Mouse (Mus musculus): ENCODE measurements around the gene Myadml2. TPM values are rescaled to one million over a fixed set of nuclear protein-coding genes. Genes with fewer than 3 reads are reported as not detected.

The Myadml2 gene
- polyA plus RNA-seq, 1 experiment, result not detected

DNA sequence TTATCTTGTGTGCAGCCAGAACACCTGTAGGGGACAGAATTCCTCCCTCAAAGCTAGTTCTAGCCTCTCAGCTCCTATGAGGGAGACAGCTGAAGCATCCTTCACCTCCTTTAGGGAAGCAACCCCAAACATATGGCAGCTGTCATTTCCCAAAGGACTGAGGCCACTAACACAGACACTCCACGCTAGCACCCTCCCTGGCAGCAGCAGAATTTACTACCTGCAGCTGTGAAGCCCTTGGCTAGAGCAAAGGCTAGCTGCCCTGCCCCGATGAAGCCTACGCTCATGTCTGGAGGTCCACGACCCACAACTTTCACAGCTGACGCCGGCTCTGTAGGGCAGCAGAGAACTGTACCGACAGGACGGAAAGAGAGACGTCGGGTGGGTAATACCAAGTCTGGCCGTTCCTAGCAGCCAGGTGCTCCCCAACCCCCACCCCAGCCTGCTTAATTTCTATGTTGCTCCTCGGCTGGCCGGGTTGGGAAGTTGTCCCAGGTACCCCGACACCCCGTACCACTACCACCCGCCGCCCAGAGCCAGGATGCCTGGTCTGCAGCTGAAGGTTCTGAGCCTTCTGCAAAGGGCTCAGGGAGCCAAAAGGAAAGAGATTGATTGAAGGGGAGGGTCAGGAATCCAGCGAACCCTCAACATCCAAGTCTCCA is 4.9 kb downstream of the Myadml2 start:
- TF ChIP-seq GATA1 (IDR thresholded peaks at IDR 0.05; ENCODE audit: low read length), result no peak

DNA sequence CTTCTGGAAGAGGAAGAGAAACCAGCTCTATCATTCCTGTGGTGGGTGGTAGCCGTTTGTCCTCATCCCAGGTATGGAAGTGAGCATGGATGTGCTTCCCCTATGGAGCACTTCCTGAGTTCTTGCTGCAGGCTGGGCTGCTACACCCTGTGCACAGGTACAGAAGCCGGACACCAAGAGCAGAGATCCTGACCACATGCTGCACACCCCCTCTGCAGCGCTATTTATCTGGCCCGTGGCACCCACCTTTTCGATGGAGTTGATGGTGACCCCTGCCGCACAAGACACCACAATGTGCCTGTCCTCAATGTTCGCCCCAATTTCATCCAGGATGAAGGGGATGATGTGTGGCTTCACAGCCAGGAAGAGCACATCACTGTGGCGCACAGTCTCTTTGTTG is 6.1 kb downstream of the Myadml2 start:
- no peak for TF ChIP-seq GATA1 (IDR thresholded peaks at IDR 0.05; ENCODE audit: low read length)

DNA sequence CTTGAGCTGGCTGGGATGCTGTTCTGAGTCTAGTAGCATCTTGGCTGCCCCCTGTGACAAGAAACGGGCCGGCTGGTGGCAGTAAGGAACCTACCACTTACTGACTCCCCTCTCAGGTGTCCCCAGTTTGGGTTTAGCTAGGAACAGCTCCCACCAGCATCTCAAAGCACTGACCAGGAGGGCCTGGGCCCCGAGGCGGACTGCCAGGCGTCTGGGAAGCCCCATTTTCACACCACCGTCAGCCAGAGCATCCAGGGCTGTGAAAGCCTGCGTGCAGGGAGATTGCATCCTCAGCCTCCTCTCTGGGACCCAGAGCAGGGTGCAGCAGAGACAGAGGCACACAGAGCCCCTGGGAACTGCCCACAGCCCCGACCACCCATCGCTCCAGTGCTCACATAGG is 6.7 kb downstream of the Myadml2 start:
- no peak for TF ChIP-seq GATA1 (IDR thresholded peaks at IDR 0.05; ENCODE audit: low read length)

DNA sequence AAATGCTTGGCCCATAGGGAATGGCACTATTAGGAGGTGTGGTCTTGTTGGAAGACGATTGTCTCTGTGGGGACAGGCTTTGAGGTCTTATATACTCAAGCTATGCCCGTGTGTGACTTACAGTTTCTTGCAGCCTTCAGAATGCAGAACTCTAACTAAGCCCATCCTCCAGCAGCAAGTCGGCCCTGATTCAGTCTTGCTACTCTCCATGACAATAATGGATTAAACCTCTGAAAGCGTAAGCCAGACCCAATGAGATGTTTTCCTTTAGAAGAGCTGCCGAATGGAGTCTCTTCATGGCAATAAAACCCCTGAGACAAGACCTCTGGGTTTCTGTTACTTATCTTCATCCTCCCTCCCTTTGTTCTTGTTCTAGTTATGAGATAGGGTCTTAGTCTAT is 13.1 kb downstream of the Myadml2 start:
- no peak for TF ChIP-seq GATA1 (IDR thresholded peaks at IDR 0.05; ENCODE audit: low read length)

DNA sequence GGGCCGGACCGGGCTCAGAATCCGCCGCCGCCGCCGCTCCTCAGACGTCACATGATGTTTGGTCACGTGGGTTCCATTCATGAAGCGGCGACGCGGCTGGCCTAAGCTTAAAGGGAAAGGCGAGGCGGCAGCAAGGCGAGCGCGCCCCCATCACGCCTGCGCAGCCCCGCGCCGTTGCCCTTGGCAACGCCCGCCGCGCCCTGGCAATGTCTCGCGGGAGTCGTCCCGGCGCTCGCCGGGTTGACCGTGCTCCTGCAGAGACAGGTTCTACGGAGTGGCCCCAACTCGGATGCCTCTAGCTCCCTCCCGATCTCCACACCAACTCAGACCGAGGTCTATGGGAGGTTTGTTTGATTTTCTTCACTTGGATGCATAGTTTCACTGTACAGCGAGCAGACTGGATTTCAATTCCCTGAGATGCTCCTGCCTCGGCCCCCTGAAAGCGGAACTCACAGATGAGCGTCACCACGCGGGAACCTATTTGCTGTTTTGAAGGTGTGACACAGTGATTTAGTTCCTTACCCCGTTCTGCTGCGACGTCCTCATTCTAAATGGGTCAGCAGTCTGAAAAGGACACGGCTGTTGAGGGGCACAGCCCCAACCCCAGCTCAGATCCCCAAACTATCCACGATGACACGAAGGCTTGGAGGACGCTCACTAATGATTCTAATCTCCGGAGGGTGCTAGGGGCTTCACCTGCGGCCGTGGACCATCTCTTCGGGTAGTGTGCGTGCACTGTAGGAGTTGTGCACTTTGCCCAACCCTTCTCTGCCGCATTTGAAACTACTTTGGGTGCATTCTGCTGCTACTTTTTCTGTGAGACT is 14.2 kb downstream of the Myadml2 start, which contains the start of gene Mafg:
Gene Mafg, minus strand, starts transcription at position 81 of the 824 bp plus-strand sequence.
- no peak for TF ChIP-seq GATA1 (IDR thresholded peaks at IDR 0.05; ENCODE audit: low read length)

DNA sequence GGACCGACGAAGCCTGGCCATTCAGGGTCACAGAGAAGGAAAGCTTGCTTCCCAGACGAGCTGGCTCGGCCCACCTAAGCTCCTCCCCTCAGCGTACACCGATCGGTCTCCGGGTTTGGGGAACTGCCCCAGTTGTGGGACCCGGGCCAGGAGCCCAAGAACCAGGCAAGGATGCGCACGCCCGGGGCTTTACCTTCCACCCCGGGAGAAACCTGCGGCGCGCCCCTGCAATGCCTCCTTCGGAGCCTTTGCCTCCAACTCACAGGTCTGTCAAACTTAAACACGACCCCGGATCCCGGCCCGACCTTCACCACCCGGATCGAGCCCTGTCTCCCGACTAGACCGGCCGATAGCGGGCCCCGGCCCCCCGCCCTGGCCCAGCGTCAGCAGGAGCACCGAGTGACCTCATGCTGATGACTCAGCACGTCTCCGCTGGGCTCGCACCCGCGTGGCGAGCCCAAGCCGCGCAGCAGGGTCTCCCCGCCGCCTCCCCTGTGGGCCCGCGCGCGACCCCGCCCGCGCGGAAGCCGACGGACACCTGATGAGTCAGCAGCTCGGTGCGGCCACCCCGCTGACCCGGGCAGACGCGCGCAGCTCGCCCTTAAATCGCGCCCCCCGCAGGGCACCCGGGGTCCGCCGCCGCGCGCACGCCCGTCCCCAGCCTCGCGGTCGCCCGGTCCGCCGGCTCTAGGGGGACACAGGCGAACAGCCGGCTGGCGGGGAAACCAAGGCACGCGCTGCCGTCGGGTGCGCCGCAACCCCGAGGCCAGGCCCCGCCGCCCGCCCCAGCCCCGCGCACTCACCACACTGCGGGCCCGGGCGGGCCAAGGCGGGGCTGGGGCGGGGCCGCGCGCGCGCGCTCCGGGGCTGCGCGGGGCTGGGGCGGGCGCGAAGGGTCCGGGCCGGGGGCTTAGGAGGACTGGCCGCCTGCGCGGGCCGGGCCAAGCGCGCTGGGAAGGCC is 15.1 kb downstream of the Myadml2 start:
- TF ChIP-seq GATA1 (IDR thresholded peaks at IDR 0.05; ENCODE audit: low read length), result no peak

DNA sequence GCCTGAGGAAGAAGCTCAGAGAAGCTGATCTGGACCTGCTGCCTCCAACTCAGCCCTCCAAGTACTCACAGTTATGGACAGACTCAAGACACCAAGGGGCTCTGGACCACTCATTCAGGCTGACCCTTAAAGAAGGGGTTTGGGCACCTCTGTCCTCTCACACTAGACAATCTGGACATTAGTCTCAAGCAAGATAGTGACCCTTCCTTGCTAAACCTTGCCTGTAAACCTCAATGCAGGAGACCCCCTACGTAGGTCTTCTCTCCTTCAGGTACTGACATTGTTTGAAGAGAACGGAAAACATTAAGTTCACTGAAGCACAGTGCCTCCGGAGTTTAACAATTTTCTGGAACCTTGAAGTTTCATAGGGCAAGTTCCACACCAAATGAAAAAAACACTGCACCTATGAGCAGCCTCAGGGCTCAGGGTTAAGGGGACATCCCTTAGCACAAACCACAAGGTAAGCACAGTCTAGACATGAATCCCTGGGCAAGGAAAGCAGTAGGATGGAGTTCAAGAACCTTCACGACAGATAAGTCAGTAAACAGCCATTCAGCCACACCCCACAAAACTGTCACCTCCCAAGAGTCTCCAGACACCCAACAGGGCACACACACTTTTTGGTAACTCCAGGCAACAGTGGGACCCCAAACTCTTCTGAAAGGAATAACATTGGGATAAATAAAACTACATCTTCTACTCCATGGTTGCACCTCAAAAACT is 16.1 kb downstream of the Myadml2 start:
- TF ChIP-seq GATA1 (IDR thresholded peaks at IDR 0.05; ENCODE audit: low read length), result no peak

DNA sequence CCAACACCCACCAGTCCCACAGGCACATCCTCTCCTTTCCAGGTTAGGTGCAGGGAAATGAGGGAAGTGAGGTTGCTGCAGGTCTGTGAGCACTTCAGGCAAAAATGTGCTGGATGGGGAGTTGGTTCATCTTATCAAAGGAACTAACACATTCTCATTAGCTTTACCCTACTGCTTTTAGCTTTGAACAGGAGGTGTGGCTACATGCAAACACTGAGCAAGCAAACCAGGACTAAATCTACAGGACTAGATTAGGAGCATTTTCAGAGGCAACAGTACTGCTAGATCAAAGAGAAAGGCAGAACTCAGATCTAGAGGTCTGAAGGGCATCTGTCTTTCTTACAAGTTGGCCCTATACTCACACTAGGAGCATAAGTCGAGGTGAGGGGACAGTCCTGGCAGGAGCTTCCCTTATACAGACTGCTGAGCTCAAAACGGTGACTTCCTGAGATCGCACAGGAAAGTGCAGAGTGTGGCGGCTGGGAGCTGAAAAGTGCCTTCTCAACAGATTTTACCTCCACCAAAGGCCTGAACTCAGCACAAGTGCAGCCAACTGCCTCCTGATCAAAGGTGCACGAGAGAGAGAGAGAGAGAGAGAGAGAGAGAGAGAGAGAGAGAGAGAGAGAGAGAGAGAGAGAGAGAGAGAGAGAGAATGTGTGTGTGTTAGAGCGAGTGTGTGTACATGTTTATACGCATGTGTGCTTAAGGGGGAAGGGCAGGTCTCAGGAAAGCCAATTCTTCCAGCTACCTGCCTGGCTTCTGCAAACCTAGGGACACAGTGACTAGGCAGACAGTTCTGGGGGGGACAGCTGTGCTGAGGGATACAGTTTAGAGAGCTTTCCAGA is 16.9 kb downstream of the Myadml2 start:
- no peak for TF ChIP-seq GATA1 (IDR thresholded peaks at IDR 0.05; ENCODE audit: low read length)

DNA sequence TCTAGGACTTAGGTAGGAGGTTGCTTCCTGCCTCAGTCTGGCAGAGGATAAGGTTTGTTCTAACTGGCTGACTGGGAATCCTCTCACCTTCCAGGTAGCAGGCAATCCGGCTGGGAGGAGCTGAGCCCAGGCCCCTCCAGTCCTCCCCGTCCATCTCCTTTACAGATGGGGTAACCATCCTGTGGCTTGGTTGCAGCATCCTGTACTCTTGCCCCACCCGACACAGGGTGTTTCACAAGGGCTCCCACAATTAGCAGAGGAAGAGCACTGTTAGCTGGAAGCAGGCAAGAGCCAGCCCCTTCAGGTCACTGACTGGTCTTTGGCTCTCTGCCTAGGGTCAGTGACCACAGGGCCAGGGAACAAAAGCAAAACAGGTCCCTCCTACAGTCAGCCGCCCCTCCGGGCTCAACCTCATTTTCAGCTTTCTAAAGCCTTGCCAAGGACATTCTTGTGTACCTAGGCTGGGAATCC is 17.5 kb downstream of the Myadml2 start:
- TF ChIP-seq GATA1 (IDR thresholded peaks at IDR 0.05; ENCODE audit: low read length), result no peak

DNA sequence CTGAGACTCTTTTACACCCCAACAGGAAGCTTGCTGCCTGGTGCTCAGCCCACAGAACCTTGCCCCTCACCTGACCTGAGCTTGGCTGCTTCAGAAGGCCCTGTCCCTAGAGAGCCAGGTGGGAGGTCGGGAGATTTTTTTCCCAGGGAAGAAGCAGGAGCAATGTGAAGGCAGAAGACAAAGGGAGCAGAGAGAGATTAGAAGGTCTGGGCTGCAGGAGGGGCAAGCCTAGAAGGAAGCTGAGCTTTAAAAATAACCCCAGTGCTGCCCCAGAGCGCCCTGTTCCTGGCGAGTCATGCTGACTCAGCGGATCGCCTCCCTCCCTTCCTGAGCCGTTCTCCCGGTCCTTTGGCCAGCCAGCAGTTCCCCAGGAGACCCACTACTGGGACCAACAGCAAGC is 18.0 kb downstream of the Myadml2 start:
- no peak for TF ChIP-seq GATA1 (IDR thresholded peaks at IDR 0.05; ENCODE audit: low read length)

DNA sequence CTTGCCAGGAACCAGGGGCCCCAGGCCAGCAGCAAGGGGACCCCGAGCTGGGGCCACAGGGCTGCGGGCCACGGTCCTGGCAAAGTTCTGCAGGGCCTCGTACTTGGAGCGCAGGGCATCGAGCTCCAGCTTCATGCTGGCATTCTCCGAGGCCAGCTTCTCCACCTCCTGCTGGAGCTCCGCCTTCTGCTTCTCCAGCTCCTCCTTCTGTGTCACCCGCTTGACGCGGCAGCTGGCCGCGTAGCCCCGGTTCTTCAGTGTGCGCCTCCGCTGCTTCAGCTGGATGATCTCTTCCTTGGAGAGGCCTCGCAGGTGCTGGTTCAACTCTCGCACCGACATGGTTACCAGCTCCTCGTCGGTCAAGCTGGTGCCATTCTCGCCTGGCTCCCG is 18.6 kb downstream of the Myadml2 start:
- no peak for TF ChIP-seq GATA1 (IDR thresholded peaks at IDR 0.05; ENCODE audit: low read length)

DNA sequence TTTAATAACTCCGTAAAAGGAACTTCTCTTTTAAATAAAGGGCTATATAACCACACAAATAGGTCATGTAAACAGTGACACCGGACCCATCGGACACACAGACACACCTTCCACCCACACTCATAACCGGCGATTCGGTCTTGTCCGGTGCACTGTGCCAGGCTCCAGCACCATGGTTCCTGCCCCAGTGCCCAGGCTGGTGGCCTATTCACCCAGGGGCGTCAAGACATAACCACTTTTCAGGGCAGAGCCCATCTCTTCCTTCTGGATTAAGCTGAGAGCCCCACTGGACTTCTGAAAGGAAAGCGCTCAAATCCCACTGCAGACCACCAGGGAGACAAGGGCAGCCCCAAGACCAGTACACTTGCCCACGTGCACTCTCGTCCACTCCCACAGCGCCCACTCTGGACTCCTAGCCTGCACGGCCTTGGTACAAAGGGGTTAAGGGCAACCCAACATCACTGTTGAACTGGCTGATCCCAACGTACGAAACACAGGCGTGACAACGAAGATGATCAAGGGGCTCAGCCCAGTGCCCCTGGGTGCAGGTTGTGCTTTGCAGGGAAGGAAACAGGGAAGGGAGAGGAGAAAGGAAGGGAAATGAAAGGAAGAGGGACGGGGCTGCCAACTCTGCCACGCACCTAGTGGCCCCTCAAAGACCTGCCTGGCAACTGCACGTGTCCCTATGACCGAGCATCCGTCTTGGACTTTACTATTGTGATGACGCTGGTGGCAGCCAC is 19.2 kb downstream of the Myadml2 start:
- TF ChIP-seq GATA1 (IDR thresholded peaks at IDR 0.05; ENCODE audit: low read length), result no peak

Data from G1E-ER4 (cell line).